Mouse (Mus musculus) liver, adult 2 months (tissue): ENCODE measurements at regions not wholly inside any gene's neighbourhood (a gene's known extent, or its start where the extent isn't known, plus 50 kb on each side); places are given as distances from the start of the nearest gene placed in this dataset.
A peak's percentile ranks its signal among the peaks of the same experiment; 100 is the strongest.

ENCODE experiments used
- DNase-seq: peaks from one replicate; pipeline ENCODE4 v3.0.0-alpha.2; 2011; ENCODE audit warnings: low read depth, low spot score; ENCODE audit errors: extremely low read depth
- H3K27ac ChIP-seq: fragments of 200-500 bp; replicated peaks from 2 replicates; pipeline ENCODE4 v1.5.1; 2012; ENCODE audit warnings: low read depth, mild to moderate bottlenecking, control low read depth, inconsistent platforms, low read length; ENCODE audit not compliant: insufficient read depth
- H3K27me3 ChIP-seq: fragments of 200-500 bp; 2 replicates; pipeline ENCODE4 v1.6.1; 2012; ENCODE audit warnings: mild to moderate bottlenecking, moderate library complexity, low read length, inconsistent platforms; ENCODE audit not compliant: control insufficient read depth, insufficient read depth
- H3K36me3 ChIP-seq: fragments of 200-500 bp; 2 replicates; pipeline ENCODE4 v1.6.1; 2012; ENCODE audit warnings: low read length, inconsistent platforms; ENCODE audit not compliant: control insufficient read depth, insufficient read depth
- H3K4me1 ChIP-seq: fragments of 200-500 bp; 2 replicates; pipeline ENCODE4 v1.6.1; 2011; ENCODE audit warnings: low read length; ENCODE audit not compliant: control insufficient read depth, insufficient read depth
- H3K4me3 ChIP-seq: fragments of 200-500 bp; 2 replicates; pipeline ENCODE4 v1.5.1; 2011; ENCODE audit warnings: low read depth, mild to moderate bottlenecking, control low read depth, low read length, moderate library complexity; ENCODE audit not compliant: insufficient read depth
- H3K79me2 ChIP-seq: fragments of 200-500 bp; 2 replicates; pipeline ENCODE4 v1.6.1; 2012; ENCODE audit warnings: inconsistent platforms, mild to moderate bottlenecking, low read length, moderate library complexity; ENCODE audit not compliant: control insufficient read depth, insufficient read depth
- H3K9ac ChIP-seq: fragments of 200-500 bp; 2 replicates; pipeline ENCODE4 v1.6.1; 2012; ENCODE audit warnings: low read depth, mild to moderate bottlenecking, control low read depth, inconsistent platforms, low read length
- CTCF ChIP-seq: fragments of 200-500 bp; IDR thresholded peaks from 2 replicates; pipeline ENCODE4 v1.5.1; 2011; ENCODE audit warnings: low read depth, low read length, control low read depth
- POLR2A ChIP-seq: fragments of 200-500 bp; IDR thresholded peaks from 2 replicates; pipeline ENCODE4 v1.6.1; 2011; ENCODE audit warnings: low read length, control low read depth; ENCODE audit not compliant: insufficient read depth; ENCODE audit errors: extremely low read depth
- WGBS: fragments of 180-500 bp; shearing (Covaris S2); methylation state at CpG from one replicate; pipeline ENCODE4 v1.1.7; 2018; 5-methylcytosine and 5-hydroxymethylcytosine counted together

GRCm38 (mm10) chr1:42514417-42514816 lies 181.2 kb upstream of the Pou3f3 start:
- Histone ChIP-seq H3K36me3 (no peaks in the 10 kb centered on the region), H3K27ac (no peak overlapping the region), H3K9ac (no peak overlapping the region), H3K27me3 (no peaks in the 10 kb centered on the region), H3K4me1 (no peaks in the 10 kb centered on the region), H3K4me3 (no peak overlapping the region), H3K79me2 (no peaks in the 10 kb centered on the region)
- TF ChIP-seq POLR2A: no peak
- TF ChIP-seq CTCF: peak; percentile 21; the same call in 1 of the 2 replicates
- WGBS: 98% methylated on average over 3 of the region's 3 CpGs
- DNase-seq: no peak

- DNase-seq: no peak
- Histone ChIP-seq H3K36me3 (no peaks in the 10 kb centered on the region), H3K4me3 (no peak overlapping the region), H3K27me3 (no peaks in the 10 kb centered on the region), H3K4me1 (no peaks in the 10 kb centered on the region), H3K9ac (no peak overlapping the region), H3K79me2 (no peaks in the 10 kb centered on the region), H3K27ac (no peak overlapping the region)
- TF ChIP-seq CTCF: no peak
- no peak for TF ChIP-seq POLR2A
- WGBS: 76% methylated on average over 4 of the region's 4 CpGs
Observed at GRCm38 (mm10) chr1:42524401-42524800, 171.2 kb upstream of the Pou3f3 start.

GRCm38 (mm10) chr1:42527746-42528476 lies 167.7 kb upstream of the Pou3f3 start:
- TF ChIP-seq CTCF (no peak), POLR2A (no peak)

GRCm38 (mm10) chr1:42532908-42533307 lies 162.7 kb upstream of the Pou3f3 start:
- Histone ChIP-seq H3K9ac (no peak overlapping the region), H3K36me3 (no peaks in the 10 kb centered on the region), H3K4me3 (no peak overlapping the region), H3K4me1 (peaks cover 6% of the 10 kb centered on the region; the same call in 1 of the 2 replicates), H3K27ac (peak overlapping the region; percentile 45; the same call in 1 of the 2 replicates), H3K79me2 (no peaks in the 10 kb centered on the region), H3K27me3 (no peaks in the 10 kb centered on the region)
- TF ChIP-seq POLR2A: no peak
- no peak for TF ChIP-seq CTCF
- WGBS: 23% methylated on average over 6 of the region's 6 CpGs
- DNase-seq: peak; percentile 82

More at GRCm38 (mm10) chr1:42527746-42528476, 167.7 kb upstream of the Pou3f3 start:
- H3K27ac ChIP-seq: no peak overlapping the region
- peaks cover 2% of the 10 kb centered on the region; the same call in 1 of the 2 replicates for H3K4me1 ChIP-seq
- no peaks in the 10 kb centered on the region for H3K27me3 ChIP-seq
- 29% methylated on average over 11 of the region's 11 CpGs for WGBS
- DNase-seq: peak; percentile 12
- no peaks in the 10 kb centered on the region for H3K36me3 ChIP-seq
- H3K79me2 ChIP-seq: no peaks in the 10 kb centered on the region
- no peak overlapping the region for H3K9ac ChIP-seq
- no peak overlapping the region for H3K4me3 ChIP-seq

GRCm38 (mm10) chr1:42539066-42539539 lies 156.5 kb upstream of the Pou3f3 start:
- Histone ChIP-seq H3K9ac (no peak overlapping the region), H3K27ac (no peak overlapping the region), H3K27me3 (no peaks in the 10 kb centered on the region), H3K36me3 (no peaks in the 10 kb centered on the region), H3K4me1 (peaks cover 12% of the 10 kb centered on the region; the same call in 1 of the 2 replicates), H3K4me3 (no peak overlapping the region), H3K79me2 (no peaks in the 10 kb centered on the region)
- no peak for DNase-seq
- 70% methylated on average over 18 of the region's 18 CpGs for WGBS
- TF ChIP-seq POLR2A (no peak), CTCF (no peak)
